Mouse (Mus musculus): ENCODE data around the gene Cbfa2t3.

Gene Cbfa2t3

DNA sequence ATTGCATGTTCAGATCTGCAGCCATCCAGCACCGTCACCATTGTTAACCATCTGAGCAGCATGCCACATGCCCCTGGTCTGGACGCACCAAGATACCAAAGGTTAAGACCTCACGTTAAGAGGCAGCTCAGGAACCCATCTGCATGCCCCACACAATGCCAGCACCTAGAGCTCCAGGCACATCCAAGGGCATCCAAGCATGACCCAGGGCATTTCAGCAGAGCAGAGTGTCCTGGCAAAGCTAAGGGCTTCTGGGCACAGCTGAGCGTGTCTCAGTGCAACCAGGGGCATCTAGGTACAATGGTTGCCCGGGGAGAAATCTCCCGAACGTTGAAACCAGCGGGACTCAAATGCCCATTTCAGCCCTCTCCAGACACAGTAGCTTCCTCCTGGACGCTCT is 98.2 kb downstream of the Cbfa2t3 start:
- DNase-seq, result no peak

GRCm38 (mm10) chr8:122596031-122596430 is 102.9 kb downstream of the Cbfa2t3 start:
- DNase-seq, result no peak

DNA sequence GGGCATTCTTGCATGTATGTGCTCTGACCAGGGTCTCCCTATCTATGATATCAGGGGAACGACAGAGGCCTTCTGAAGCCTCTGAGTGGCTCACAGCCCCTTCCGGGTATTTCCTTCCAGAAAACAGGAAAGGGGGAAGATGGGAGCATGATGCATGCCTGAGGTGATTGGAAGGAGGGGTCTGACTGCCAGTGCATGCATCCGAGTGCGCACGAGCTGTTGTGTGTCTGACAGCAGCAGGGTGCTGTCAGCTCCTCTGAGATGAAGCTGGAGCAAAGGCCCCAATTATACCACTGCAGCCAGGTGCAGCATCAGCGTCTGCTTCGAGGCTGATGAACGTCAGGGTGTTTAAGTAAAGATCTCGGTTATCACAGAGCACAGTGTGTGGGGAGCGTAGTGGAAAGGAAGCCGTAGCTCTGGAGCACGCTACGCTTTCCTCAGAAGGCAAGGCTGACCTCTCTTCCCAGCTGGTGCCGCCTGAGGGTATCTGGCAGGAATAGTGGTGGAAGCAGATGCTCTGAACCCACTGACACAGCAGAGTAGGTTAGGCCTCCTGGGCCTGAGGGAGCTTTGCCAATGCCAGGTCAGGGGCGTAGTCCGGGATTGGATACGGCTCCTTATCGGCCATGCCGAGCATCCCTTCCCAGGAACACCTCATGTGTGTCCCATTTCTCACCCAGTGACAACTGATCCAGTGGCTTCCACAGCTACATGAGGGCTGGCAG is 105.0 kb downstream of the Cbfa2t3 start:
- peak; percentile 75 to 78 for DNase-seq

GRCm38 (mm10) chr8:122593240-122593639 is 105.7 kb downstream of the Cbfa2t3 start:
- peak in 1 of 2 experiments; percentile 28 for DNase-seq

- no peak for DNase-seq
These were observed 112.2 kb downstream of the Cbfa2t3 start for GRCm38 (mm10) chr8:122586749-122587148.

GRCm38 (mm10) chr8:122586171-122586570 is 112.7 kb downstream of the Cbfa2t3 start:
- no peak for DNase-seq

GRCm38 (mm10) chr8:122585411-122585891 is 113.5 kb downstream of the Cbfa2t3 start:
- no peak for DNase-seq

DNA sequence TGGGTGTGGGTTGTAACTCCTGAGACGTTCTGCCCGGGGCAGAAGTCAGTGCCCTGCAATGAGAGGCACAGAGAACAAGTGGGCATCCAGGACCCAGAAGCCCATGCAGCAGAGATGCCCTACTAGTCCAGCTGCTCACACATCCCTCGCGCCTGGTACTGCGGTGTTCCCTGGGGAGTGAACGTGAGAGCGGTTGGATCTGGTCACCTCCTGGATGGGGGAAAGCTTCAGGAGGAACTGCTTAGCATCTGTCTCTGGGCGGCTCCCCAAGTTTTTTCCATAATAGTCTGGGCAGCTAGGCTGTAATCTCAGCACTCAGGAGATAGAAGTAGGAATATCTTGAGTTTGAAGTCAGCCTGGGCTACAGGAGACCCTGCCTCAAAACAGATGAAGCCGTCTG is 113.9 kb downstream of the Cbfa2t3 start:
- DNase-seq, result no peak

DNA sequence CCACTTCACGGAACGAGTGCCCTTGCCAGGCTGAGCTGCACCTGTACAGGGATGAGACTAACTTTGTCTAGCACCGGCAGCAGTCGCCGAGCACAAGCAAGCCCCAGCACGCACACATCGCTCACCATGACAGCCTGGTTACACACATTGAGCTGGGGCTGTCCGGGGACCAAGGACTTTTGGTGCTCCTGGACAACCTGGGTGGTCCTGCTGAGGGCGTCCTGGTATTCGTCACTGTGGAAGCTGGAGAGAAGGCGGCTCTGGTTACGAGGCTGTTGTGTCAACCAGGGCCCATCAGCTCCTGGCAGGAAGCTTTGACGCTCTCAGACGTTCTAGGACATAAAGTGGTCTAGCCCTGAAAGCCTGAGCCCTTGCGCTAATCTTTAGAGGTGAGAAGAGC is 118.0 kb downstream of the Cbfa2t3 start:
- DNase-seq, result no peak

DNA sequence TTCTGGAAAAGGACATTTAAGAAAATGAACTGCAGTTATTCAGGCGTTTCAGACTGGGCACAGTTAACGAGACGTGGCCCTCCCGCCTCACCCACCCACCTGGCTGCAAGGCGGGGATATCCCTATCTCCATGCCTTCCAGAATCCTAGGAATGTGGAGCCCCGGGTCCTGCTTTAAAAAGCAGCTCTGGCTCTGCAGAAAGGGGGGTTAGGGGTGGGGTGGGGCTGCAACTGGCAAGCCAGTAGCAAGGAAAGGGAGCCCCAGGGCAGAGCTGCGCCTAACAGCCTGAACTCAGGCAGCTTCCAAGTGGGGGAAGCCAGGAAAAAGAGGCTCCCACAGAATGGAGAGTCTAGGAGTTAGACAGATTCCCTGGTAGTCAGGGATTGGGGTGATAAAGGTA is 119.7 kb downstream of the Cbfa2t3 start:
- DNase-seq, result no peak

GRCm38 (mm10) chr8:122577116-122577515 is 121.8 kb downstream of the Cbfa2t3 start:
- DNase-seq, result no peak

- DNase-seq, result peak; percentile 95 to 97
These were observed 122.3 kb downstream of the Cbfa2t3 start, which contains the start of gene Aprt for GRCm38 (mm10) chr8:122576648-122577022. Aprt (minus strand) TSS chr8:122576909.

GRCm38 (mm10) chr8:122575735-122576647 is 122.9 kb downstream of the Cbfa2t3 start:
- peak; percentile 41 to 57 for DNase-seq

- DNase-seq, result no peak
These were observed 123.6 kb downstream of the Cbfa2t3 start for GRCm38 (mm10) chr8:122575286-122575685.

All from cerebellum, postnatal 10 days (tissue).